Mouse (Mus musculus) hindbrain, embryonic 11.5 days (tissue): ENCODE measurements at regions not wholly inside any gene's neighbourhood (a gene's known extent, or its start where the extent isn't known, plus 50 kb on each side); places are given as distances from the start of the nearest gene placed in this dataset.

Source experiments
- ATAC-seq: fragments of 200-750 bp; cut with Nextera tagmentation; 2 replicates; pipeline ENCODE4 v1.8.0; 2017; ENCODE audit warnings: mild to moderate bottlenecking, moderate TSS enrichment, moderate library complexity; ENCODE audit not compliant: low FRiP score
- DNase-seq: peaks from one replicate; pipeline ENCODE4 v3.0.0-alpha.2; 2015; ENCODE audit warnings: low spot score
- H3K27ac ChIP-seq: fragments of 300-500 bp; sonication (generic); 2 replicates; pipeline ENCODE4 v1.5.1; 2014; ENCODE audit warnings: mild to moderate bottlenecking, low read depth, low read length
- H3K27me3 ChIP-seq: fragments of 300-500 bp; sonication (generic); 2 replicates; pipeline ENCODE4 v1.6.1; 2014; ENCODE audit warnings: mild to moderate bottlenecking, low read length, moderate library complexity, mixed read lengths; ENCODE audit not compliant: control insufficient read depth, insufficient read depth
- H3K36me3 ChIP-seq: fragments of 300-500 bp; sonication (generic); 2 replicates; pipeline ENCODE4 v1.6.1; 2014; ENCODE audit warnings: mild to moderate bottlenecking, low read length, moderate library complexity, mixed read lengths; ENCODE audit not compliant: control insufficient read depth, insufficient read depth
- H3K4me1 ChIP-seq: fragments of 300-500 bp; sonication (generic); replicated peaks from 2 replicates; pipeline ENCODE4 v1.6.1; 2014; ENCODE audit warnings: low read length, mixed read lengths; ENCODE audit not compliant: control insufficient read depth, insufficient read depth
- H3K4me2 ChIP-seq: fragments of 300-500 bp; sonication (generic); replicated peaks from 2 replicates; pipeline ENCODE4 v1.6.1; 2014; ENCODE audit warnings: mild to moderate bottlenecking, low read depth, low read length
- H3K4me3 ChIP-seq: fragments of 300-500 bp; sonication (generic); 2 replicates; pipeline ENCODE4 v1.5.1; 2014; ENCODE audit warnings: low read depth, low read length
- H3K9ac ChIP-seq: fragments of 300-500 bp; sonication (generic); 2 replicates; pipeline ENCODE4 v1.6.1; 2014; ENCODE audit warnings: low read depth, low read length
- H3K9me3 ChIP-seq: fragments of 300-500 bp; sonication (generic); 2 replicates; pipeline ENCODE4 v1.6.1; 2016; ENCODE audit warnings: low read length; ENCODE audit not compliant: control insufficient read depth
- WGBS: fragments of 180-500 bp; shearing (Covaris S2); extraction: QIAGEN DNeasy Blood & Tissue Kit; methylation state at CpG from one replicate; pipeline ENCODE4 v1.1.7; 2014; 5-methylcytosine and 5-hydroxymethylcytosine counted together

DNA sequence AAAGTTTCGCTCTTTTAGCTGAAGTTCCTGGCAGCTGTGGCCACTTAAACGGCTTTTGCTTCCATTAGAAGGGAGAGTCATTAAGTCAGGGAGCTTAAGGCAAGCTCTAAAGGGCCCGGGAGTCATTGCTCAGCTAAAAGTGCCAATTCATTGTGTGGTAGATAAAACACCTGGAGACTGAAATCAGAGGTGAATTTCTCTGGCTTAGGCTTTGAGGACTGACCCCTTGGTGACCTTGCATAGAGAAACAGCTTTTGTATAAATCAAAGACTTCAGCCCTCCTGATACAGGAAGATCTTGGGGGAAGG is 224.1 kb upstream of the Tmem45b start:
- Histone ChIP-seq H3K27ac (no peak overlapping the region), H3K9me3 (no peaks in the 10 kb centered on the region), H3K4me3 (no peak overlapping the region), H3K9ac (no peak overlapping the region), H3K4me1 (peaks cover 2% of the 10 kb centered on the region), H3K36me3 (no peaks in the 10 kb centered on the region), H3K27me3 (no peaks in the 10 kb centered on the region), H3K4me2 (peak overlapping the region; percentile 8)
- no peak for DNase-seq
- WGBS, result 11% methylated on average over 3 of the region's 3 CpGs
- no peak for ATAC-seq

DNA sequence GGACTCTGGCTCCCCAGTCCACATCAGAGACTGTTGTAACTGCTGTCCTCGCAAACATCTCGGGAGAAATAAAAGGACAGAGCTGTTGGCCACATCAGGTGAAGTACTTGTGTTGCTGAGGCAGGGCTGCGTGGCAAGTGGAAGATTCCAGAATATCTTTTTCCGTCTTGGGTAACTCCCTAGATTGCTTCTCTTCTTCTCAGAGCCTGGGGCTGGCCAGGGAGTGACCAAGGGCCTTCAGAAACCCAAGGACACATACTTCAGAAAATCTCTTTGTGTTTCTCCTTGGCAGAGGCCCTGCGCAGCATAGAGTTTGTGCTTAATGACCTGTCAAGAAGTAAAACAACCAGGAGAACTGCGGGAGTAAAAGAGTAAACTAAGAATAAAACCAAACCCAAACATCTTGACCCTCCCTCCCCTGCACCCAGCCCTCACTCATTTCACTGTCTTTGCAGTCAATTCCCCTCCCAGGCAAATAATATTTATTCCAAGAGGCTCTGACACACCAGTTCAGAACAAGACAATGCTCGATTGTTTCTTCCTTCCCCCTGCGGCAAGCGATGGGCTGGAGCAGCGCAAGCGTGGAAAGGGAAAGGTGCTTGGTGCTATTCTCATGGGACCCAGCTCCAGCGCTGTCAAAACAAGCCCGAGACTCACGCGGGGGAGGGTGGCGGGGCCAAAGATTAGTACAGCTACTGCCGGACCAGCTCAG is 223.6 kb upstream of the Tmem45b start:
- 22% methylated on average over 17 of the region's 17 CpGs for WGBS
- no peak overlapping the region for H3K27ac ChIP-seq
- DNase-seq, result peak; percentile 39
- peaks cover 5% of the 10 kb centered on the region for H3K4me1 ChIP-seq
- ATAC-seq, result peak; percentile 41; the same call in 1 of the 2 replicates
- no peak overlapping the region for H3K9ac ChIP-seq
- no peaks in the 10 kb centered on the region for H3K36me3 ChIP-seq
- H3K27me3 ChIP-seq, result no peaks in the 10 kb centered on the region
- peak overlapping the region; percentile 8 for H3K4me2 ChIP-seq
- H3K9me3 ChIP-seq, result no peaks in the 10 kb centered on the region
- H3K4me3 ChIP-seq, result no peak overlapping the region

DNA sequence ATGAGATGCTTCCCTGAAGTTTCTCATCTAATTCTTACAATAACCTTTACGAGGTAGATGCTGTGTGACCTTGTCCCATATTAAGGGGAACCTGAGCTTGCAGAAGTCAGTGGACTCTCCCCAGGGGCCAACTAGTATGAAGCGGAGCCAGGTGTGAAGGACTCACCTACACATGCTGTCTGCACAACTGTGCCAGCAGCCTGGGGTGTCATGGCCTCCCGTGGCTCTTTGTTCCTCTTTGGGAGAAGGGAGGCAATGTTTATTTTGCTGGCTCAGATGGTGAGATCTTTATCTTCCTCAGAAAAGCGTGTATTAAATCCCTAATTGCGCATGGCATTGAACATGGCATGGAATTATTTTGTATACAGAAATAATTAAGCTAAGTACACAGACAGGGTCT is 222.2 kb upstream of the Tmem45b start:
- DNase-seq, result no peak
- 83% methylated on average over 5 of the region's 5 CpGs for whole genome bisulfite sequencing
- Histone ChIP-seq H3K4me2 (no peak overlapping the region), H3K9me3 (no peaks in the 10 kb centered on the region), H3K4me1 (peaks cover 5% of the 10 kb centered on the region), H3K27me3 (no peaks in the 10 kb centered on the region), H3K36me3 (no peaks in the 10 kb centered on the region), H3K27ac (no peak overlapping the region), H3K4me3 (no peak overlapping the region), H3K9ac (no peak overlapping the region)
- no peak for ATAC-seq

DNA sequence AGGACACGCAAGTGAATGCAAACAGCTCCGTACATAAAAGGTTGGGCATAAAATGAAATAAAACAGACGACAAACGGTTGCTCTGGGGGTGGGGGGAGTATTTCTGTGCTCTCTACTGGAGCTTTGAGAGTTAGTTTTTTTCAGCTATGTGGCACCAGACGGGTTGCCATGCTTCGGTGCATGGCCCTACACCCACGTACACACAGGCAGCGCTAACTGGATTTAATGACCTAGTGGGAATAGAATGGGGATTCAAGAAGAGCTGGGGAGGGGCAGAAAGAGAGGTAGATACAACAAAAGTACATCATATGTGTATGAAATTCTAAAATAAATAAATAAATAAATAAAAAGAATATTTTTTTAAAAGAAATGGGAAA is 220.5 kb upstream of the Tmem45b start:
- no peak overlapping the region for H3K4me3 ChIP-seq
- ATAC-seq, result no peak

DNA sequence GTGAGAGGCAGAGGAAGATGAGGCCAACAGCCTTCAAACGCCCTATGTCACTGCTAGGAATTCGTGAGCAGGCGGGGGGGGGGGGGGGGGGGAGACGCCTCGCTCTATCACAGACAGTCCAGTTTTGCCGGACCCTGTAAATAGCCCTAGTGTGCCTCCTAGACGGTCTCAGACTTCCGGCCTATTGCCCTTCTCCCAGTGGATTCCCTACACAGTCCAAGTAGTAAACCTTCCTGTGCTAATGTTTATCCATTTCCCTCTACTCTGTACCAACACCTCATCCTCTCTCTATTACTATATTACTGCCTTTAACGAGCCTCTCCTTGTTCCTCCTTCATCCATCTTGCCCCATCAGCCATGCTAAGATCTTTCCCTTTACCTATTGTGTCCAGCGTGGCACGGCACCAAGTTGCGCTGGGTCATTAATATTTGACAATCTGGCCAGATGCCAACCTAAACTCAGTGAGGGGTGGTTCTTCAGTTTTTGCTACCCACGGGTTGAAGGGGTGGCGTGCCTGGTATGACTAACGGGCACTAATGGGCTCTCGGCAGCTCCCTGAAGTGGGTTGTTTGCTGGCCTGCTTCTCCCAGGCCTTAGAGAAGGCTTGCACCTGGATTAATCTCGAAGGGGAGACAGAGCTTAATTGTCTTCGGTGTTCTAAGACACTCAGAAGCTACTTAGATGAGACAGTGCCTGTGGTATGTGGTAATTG is 220.0 kb upstream of the Tmem45b start:
- no peak for DNase-seq
- no peak overlapping the region for H3K4me2 ChIP-seq
- 0 out of 2 replicates have a peak, but pooled peaks have one; percentile 26 for ATAC-seq

More for the DNA sequence above, 220.5 kb upstream of the Tmem45b start:
- Histone ChIP-seq H3K36me3 (no peaks in the 10 kb centered on the region), H3K4me2 (no peak overlapping the region), H3K27me3 (no peaks in the 10 kb centered on the region), H3K27ac (no peak overlapping the region), H3K9ac (no peak overlapping the region), H3K9me3 (no peaks in the 10 kb centered on the region), H3K4me1 (peaks cover 5% of the 10 kb centered on the region)
- WGBS, result 81% methylated on average over 8 of the region's 8 CpGs
- no peak for DNase-seq

DNA sequence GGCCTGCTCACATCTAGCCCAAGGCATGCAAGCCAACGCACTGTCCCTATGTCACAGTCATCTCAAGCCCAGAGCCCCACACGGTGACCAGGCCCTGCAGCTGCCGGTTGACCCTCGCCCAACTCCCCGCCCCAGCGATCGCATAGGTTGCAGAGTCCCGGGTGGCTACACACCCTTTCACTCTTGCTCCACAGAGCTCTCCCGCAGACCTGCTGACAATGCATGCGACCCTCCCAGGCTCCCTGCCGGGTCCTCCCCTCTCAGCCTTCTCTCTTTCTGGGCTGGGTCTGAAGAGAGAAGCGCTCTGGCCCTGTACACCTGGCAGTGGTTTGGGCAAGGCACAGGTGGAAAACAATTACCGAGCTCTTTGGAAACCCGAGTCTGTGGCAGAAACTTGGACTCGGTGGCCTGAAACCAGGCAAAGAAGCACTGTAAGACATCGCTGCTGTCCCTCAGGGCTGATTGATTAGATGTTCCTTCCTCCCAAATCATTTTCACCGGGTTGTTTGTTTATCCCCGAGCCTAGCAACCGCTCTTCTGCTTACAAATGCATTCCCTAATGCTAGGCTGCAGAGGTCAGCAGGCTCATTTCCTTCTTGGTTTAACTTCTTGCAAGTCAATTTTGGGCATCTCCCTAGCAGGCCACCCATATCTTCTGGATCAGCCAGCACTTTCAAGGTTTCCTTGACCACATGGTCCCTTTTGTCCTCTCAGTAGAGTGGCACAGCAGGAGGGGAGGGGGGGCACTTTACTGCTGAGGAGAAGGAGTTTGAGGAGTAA is 219.2 kb upstream of the Tmem45b start:
- Histone ChIP-seq H3K4me2 (no peak overlapping the region), H3K9me3 (no peaks in the 10 kb centered on the region), H3K36me3 (no peaks in the 10 kb centered on the region), H3K9ac (no peak overlapping the region), H3K27ac (no peak overlapping the region), H3K4me3 (no peak overlapping the region), H3K27me3 (no peaks in the 10 kb centered on the region), H3K4me1 (peaks cover 5% of the 10 kb centered on the region)
- peak; percentile 41 for DNase-seq
- ATAC-seq, result peak; percentile 50
- WGBS, result 2% methylated on average over 19 of the region's 19 CpGs

More for the DNA sequence above, 220.0 kb upstream of the Tmem45b start:
- no peaks in the 10 kb centered on the region for H3K9me3 ChIP-seq
- H3K9ac ChIP-seq, result no peak overlapping the region
- no peak overlapping the region for H3K4me3 ChIP-seq
- H3K4me1 ChIP-seq, result peaks cover 5% of the 10 kb centered on the region
- no peaks in the 10 kb centered on the region for H3K36me3 ChIP-seq
- no peaks in the 10 kb centered on the region for H3K27me3 ChIP-seq
- no peak overlapping the region for H3K27ac ChIP-seq
- 54% methylated on average over 15 of the region's 18 CpGs for WGBS

DNA sequence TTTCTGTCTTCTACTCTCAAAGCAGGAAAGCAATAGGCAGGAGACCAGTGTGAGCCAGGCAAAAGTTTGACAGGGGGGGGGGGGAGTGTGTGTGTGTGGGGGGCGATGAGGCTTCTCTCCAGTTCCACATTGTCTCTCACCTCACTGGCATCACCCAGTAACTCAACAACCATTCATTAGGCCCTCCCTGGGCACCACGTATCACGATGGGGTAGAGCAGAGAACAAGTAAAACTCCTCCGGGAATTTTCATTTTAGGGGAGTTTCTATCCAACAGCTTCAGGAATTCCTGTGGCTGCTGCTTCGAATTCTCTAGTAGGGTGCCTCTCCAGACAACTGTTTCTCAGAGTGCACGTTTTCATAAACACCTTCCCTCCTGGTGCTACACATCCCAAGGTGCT is 218.6 kb upstream of the Tmem45b start:
- Histone ChIP-seq H3K9me3 (no peaks in the 10 kb centered on the region), H3K36me3 (no peaks in the 10 kb centered on the region), H3K4me2 (no peak overlapping the region), H3K9ac (no peak overlapping the region), H3K4me1 (peaks cover 5% of the 10 kb centered on the region), H3K4me3 (no peak overlapping the region), H3K27ac (no peak overlapping the region), H3K27me3 (no peaks in the 10 kb centered on the region)
- DNase-seq (no peak), ATAC-seq (no peak)
- 37% methylated on average over 6 of the region's 6 CpGs for WGBS

DNA sequence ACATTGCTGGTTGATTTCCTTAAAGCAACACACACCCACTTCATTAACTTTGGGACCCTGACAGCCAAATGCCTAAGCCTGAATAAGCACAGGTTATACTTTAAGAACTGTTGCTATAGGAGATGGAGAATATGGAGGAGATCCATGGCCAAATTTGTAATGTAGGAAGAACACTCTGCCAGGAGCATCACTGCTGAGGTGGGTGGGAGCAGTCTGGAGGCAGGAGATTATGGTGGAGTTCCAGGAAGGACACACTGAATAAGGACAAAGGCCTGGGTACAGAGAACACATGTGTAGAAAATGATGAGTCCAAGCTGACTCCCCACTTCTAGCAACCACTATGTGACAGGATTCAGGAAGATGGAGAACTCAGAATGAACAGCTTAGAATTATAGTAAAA is 212.9 kb upstream of the Tmem45b start:
- ATAC-seq, result no peak

More for the DNA sequence above, 212.9 kb upstream of the Tmem45b start:
- Histone ChIP-seq H3K27me3 (no peaks in the 10 kb centered on the region), H3K9me3 (no peaks in the 10 kb centered on the region), H3K9ac (no peak overlapping the region), H3K4me1 (no peaks in the 10 kb centered on the region), H3K4me2 (no peak overlapping the region), H3K4me3 (no peak overlapping the region), H3K27ac (no peak overlapping the region), H3K36me3 (no peaks in the 10 kb centered on the region)
- DNase-seq, result no peak
